Mouse (Mus musculus) left cerebral cortex, adult 18-20 months (tissue): Measurements from ENCODE around the gene Txndc5. TPM values are rescaled to one million over a fixed set of nuclear protein-coding genes. Genes with fewer than 3 reads are reported as not detected.

Experiments used
- DNase-seq, 2 experiments: peaks; one replicate each; pipeline ENCODE4 v3.0.0; 2021 to 2022; ENCODE audit warnings: low spot score in 2 of 2, mixed read lengths in 1 of 2
- total RNA-seq, 2 experiments: library from RNA; stranded (reverse); gene quantifications; 2 replicates each; pipeline ENCODE4 v1.2.3; 2021

Txndc5 gene
- total RNA-seq, 2 experiments from 2014 or later: 52.1 to 53.1 TPM

- no peak for DNase-seq
Measured at GRCm38 (mm10) chr13:38472636-38473035, 56.0 kb downstream of the Txndc5 start.

- DNase-seq: peak in 1 of 2 experiments; percentile 8
Measured at GRCm38 (mm10) chr13:38470882-38471281, 57.7 kb downstream of the Txndc5 start.

GRCm38 (mm10) chr13:38463410-38463809, 65.2 kb downstream of the Txndc5 start:
- no peak for DNase-seq

GRCm38 (mm10) chr13:38451446-38451845, 77.2 kb downstream of the Txndc5 start:
- no peak for DNase-seq

Other genes starting within 250 kb of the Txndc5 start
- gene Bmp6, start 183.7 kb downstream of the Txndc5 start, total RNA-seq: 10 to 100 TPM; 14.2 to 15.2 TPM
- 10 to 100 TPM; 11.9 to 12.1 TPM for gene Bloc1s5, start 106.3 kb upstream of the Txndc5 start, total RNA-seq
- 10 to 100 TPM; 31.1 to 32.7 TPM for gene Eef1e1, start 130.2 kb upstream of the Txndc5 start, total RNA-seq